Mouse (Mus musculus) left cerebral cortex, postnatal 36 days (tissue): ENCODE data around the gene 1190005I06Rik. TPM values are rescaled to one million over a fixed set of nuclear protein-coding genes. Genes with fewer than 3 reads are reported as not detected.

Experiments used
- DNase-seq, 2 experiments: peaks; one replicate each; pipeline ENCODE4 v3.0.0; 2021 to 2022; ENCODE audit warnings: low spot score in 2 of 2, mixed read lengths in 1 of 2
- intact Hi-C: fragments of 180-260 bp; cut with DNase I; formaldehyde crosslinking; loops from one replicate; pipeline ENCODE4 v1.15.1; 2025
- total RNA-seq, 2 experiments: library from RNA; stranded (reverse); gene quantifications; 2 replicates each; pipeline ENCODE4 v1.2.3; 2021

1190005I06Rik gene
- total RNA-seq, 2 experiments from 2014 or later = 9.4 to 13.4 TPM

DNA sequence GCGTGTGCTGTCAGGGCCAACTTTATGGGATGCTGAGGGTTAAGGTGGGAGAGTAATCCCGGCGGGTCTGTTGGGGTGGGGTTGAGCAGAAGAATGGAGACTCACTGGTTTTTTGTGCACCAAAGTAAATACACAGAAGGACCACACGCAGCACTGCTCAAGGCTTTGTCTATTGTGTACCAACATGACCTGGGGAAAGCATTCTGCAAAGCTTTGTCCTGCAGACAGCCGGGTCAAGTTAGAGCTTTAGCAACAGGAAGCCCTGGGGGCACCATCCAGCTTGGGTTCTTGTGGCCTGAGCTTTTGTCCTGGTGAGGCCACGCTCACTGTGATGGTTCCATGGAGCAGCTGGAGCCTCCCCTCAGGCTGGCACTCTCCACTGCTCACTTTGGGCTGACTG, 24.3 kb upstream of the 1190005I06Rik start:
- no peak for DNase-seq
- intact Hi-C loops = no loop called here

DNA sequence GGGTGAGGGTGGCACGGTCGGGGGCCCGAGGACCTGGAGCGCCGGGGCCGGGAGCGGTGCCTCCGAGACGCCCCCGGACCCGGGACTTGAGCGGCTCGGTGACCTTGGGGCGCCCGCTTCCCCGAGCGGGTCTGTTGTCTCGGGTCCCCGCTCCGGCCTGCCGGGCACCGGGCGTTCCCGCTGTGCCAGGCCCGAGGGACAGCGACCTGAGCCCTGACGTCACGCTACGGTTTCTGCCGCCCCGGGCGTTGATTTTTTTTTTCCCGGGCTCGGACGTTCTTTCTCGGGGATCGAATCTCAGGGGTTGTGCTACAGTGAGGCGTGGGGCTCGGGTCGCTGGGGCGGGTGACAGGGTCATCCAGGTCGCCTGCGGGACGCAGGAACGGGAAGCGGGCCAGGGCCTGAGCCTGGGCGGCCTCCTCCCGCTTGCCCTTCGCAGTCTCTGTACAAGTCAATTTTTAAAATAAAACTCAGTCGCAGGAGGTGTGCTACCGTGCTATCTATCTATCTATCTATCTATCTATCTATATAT, 21.0 kb upstream of the 1190005I06Rik start, which contains the start of gene Emc8:
Gene Emc8 (minus strand): TSS at position 200 of the 532 bp plus-strand sequence.
- DNase-seq = no peak
- intact Hi-C loops = loop anchor here (5.0 kb wide), 1 partner anchor 51 kb away; no protein-coding TSS in a partner anchor

- DNase-seq = peak; percentile 91
- intact Hi-C loops = loop anchor here (5.0 kb wide), 1 partner anchor 50 kb away; no protein-coding TSS in a partner anchor
Measured at GRCm38 (mm10) chr8:120667561-120668373, 20.3 kb upstream of the 1190005I06Rik start, which contains the start of the genes Gm27021 and Cox4i1. Gm27021 (minus strand) TSS chr8:120668079. Cox4i1 (plus strand) TSS chr8:120668222.

DNA sequence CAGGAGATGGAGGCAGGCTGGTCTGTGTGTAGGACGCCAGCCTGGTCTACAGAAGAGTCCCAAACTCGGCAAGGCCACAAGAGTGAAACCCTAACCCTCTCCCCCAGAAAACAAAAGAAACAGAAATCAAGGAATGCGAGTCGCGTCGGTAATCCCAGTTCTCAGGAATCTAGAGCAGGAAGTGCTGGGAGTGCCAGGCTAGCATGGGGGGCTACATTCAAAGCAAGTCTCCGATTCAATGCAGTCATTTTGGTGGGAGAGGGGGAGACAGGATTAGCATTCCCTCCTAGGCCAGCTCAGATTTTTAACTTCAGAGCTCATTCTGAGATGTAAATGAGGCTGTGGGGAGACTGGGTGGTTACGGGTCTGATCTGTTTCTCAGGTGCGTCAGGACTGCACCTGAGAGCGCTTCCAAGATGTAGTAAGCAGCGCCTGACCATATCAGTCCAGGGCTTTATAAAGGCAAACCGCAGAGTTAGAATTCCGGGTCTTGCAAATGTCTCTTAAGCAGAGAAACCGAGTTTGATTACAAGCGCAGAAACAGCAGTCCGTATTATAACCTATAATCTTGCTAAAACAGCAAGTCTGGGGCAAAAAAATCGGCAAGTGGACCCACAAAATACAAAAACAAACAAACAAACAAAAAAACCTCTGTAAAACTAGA, 19.5 kb upstream of the 1190005I06Rik start:
- DNase-seq = no peak

GRCm38 (mm10) chr8:120665726-120666455, 18.5 kb upstream of the 1190005I06Rik start:
- DNase-seq = no peak
- intact Hi-C loops = loop anchor here (5.0 kb wide), 1 partner anchor 49 kb away; no protein-coding TSS in a partner anchor

More for the DNA sequence above, 19.5 kb upstream of the 1190005I06Rik start:
- intact Hi-C loops = loop anchor here (5.0 kb wide), 1 partner anchor 50 kb away; no protein-coding TSS in a partner anchor

GRCm38 (mm10) chr8:120664566-120664965, 17.1 kb upstream of the 1190005I06Rik start:
- intact Hi-C loops = no loop called here
- no peak for DNase-seq

- intact Hi-C loops = no loop called here
- DNase-seq = no peak
Measured at GRCm38 (mm10) chr8:120657415-120657814, 10.0 kb upstream of the 1190005I06Rik start.

DNA sequence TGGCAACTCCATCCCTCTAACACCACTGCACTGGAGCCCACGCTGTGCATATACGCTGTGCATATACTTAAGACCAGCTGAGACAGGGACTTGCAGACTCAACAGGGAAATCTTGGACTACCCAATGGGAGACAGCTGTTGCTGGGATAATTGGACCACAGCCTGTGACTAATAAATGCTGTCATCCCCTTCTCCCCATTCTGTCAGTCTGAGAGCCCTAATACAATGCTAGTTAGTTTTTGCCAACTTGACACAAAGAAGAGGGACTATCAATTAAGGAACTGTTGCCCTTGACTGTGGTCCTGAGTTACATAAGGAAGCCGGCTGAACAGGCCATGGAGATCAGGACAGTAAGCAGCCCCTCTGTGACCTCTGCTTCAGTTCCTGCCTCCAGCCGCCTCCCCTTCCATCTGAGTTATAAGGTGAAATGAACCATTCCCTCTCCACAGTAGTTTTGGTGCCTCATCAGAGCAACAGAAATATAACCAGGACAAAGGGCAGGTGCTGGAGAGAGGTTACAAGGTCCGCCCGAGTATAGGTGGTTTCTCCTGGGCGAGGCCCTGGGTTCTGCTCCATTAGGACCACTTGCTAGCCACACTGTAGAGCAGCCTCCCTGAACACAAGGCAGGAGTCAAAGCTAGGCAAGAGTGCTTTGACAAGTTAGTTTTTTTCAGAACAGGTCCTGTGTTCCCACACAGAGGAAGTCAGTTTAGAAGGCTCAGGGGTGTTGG, 9.1 kb upstream of the 1190005I06Rik start:
- intact Hi-C loops = no loop called here
- no peak for DNase-seq

DNA sequence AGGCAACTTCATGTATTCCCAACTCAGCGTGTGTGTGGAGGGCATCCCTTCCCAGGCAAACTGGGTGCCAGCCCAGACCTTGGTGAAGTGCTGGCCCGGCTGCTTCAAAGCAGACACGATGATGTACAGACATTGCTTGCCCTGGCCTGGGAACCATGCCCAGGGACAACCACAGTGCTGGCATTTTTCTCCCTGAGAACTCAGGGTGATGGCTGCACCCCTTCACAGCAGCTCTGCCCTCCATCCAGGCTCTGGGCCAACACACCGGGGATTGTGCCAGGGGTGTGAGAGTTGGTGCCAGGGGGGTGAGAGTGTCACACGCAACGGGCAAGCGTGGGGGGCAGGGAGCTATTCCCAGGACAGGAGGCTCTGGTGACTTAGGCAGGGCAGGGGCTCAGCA, 2.8 kb downstream of the 1190005I06Rik start:
- DNase-seq = peak; percentile 56 to 57
- intact Hi-C loops = no loop called here

- DNase-seq = no peak
- intact Hi-C loops = no loop called here
Measured at GRCm38 (mm10) chr8:120642031-120642662, 5.3 kb downstream of the 1190005I06Rik start.

DNA sequence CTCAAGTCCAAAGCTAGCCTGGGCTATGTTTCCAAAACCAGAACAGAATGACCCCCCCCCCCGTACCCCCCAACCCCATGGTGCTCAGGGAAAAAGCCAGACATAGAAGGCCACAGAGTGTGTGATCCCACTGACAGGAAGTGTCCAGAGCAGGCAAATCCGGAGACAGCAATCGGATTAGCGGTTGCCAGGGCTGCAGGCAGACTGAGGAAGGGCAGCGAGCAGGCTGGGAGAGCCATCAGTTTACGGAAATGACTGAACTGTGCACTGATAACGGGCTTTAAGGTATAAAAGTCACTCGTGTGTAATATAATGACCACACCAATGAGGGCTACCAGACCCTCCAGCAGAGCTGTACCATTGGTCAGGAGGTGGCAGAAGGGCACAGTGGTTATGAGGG, 6.2 kb downstream of the 1190005I06Rik start:
- DNase-seq = no peak
- intact Hi-C loops = no loop called here

DNA sequence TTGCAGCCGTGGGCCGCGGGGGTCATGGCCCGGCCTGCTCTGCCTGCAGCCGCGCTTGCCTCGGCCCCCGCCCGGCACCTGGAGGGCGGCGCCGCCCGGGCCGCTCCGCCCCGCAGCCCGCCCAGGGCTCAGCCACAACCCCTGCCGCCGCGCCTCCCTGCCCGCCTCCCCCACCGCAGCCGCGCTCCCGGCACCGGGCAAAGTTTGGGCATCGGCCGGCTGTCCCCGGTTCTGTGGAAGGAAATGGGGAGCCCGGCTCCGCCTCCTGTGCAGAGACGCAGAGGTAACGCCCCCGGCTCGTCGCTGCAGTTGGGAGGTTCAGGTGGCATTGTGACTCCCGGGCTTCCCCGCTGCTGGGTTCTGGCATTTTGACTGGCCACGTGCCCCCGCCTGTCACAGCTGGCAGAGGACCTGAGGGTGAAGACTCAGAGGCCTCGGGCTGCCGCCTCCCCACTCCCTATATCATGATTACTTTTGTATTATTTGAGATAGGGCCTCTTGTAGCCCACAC, 13.0 kb downstream of the 1190005I06Rik start:
- intact Hi-C loops = no loop called here
- peak; percentile 35 to 46 for DNase-seq

DNA sequence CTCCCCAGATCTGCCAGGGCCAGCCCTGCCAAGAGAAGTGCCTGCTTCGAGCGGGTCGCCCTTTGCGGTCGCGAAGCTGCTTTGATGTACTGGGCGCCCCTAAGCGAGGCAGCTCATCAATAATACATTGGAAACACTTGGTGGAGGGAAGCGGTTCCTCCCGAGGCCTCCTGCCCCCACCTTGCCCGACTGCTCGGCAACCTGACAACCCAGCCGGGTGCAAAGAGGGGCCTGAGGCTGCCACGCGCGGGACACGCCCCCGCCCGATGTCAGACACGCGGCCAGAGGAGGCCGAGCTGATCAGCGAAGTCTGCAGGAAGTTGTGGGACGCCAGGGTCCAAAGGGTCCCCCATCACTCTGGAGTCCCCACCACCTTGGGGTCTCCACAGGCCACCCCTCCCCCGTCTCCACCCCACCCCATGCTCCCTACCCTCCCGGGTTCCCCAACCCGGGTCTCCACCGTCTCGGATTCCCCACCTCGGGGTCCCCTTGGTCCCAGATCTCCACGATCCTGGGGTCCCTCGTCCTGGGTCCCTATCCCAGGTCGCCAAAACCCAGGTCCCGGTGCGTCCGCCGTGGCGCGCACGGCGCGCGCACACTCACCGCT, 13.7 kb downstream of the 1190005I06Rik start:
- intact Hi-C loops = no loop called here

GRCm38 (mm10) chr8:120632969-120633664, 14.3 kb downstream of the 1190005I06Rik start:
- DNase-seq = no peak
- intact Hi-C loops = no loop called here

More for the DNA sequence above, 13.7 kb downstream of the 1190005I06Rik start:
- DNase-seq = no peak

GRCm38 (mm10) chr8:120631441-120632375, 15.7 kb downstream of the 1190005I06Rik start:
- DNase-seq = no peak

DNA sequence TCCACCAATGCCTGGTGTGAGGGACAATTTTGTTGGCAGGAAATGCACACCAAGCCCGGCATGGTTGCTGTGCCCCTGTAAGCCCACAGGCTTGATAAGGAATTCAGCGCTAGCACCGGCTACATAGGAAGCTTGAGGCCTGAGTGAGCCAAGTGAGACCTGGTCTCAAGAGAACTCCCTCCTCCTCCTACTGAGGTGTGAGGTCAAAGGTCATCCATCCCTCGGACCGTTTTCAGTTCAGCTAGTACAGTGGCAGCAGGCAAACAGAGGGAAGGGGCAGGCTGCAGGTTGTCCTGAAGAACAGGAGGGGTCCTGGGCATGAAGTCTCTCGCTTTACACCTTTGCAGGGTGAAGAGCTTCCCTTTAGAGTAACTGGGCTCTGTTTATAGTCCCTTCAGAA, 16.6 kb downstream of the 1190005I06Rik start:
- intact Hi-C loops = no loop called here
- no peak for DNase-seq

More at GRCm38 (mm10) chr8:120631441-120632375, 15.7 kb downstream of the 1190005I06Rik start:
- intact Hi-C loops = no loop called here
